Mouse (Mus musculus) lung, postnatal 36 days (tissue): ENCODE measurements around the gene Tor1aip1.

Source experiments
- DNase-seq: peaks from one replicate; pipeline ENCODE4 v3.0.0; 2022; ENCODE audit warnings: mixed read lengths

Gene Tor1aip1

GRCm38 (mm10) chr1:156035930-156036737, at the start of gene Tor1aip1:
Gene Tor1aip1 (minus strand): TSS chr1:156036480.
- peak; percentile 98 for DNase-seq

DNA sequence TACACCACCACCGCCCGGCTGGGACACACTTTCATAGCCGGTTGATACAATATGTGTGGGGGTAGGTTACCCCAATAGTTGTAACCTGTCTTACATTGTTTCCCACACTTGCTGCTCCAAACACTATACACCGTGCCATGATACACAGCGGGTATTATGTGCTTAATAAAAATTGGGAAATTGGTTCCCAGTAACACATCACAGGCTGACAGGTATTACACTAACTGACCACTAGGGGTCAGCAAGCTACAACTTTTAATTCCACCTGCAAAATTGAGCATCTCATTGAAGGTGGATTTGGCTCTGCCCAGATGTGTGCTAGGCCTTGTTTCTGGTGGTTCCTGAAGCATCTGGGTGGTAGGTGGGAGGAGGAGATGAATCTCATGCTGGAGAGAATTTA, 49.5 kb upstream of the Tor1aip1 start:
- DNase-seq, result peak; percentile 57

DNA sequence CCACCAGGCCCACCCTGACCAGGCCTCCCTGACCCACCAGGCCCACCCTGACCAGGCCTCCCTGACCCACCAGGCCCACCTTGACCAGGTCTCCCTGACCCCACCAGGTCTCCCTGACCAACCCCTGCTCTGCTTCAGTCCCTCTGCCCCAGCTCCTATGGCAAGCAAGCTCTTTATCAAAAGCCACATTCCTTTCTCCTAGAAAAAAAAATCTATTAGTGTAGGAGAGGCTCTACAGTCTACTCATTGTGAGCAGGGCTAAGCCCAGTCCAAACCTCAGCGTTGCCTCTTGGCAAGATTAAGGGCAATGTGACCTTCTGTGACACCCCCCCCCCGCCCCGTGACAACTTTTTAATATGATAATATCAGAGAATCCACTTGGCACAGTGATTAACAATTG, 48.3 kb upstream of the Tor1aip1 start:
- DNase-seq, result no peak

GRCm38 (mm10) chr1:156077655-156078054, 41.4 kb upstream of the Tor1aip1 start:
- no peak for DNase-seq

DNA sequence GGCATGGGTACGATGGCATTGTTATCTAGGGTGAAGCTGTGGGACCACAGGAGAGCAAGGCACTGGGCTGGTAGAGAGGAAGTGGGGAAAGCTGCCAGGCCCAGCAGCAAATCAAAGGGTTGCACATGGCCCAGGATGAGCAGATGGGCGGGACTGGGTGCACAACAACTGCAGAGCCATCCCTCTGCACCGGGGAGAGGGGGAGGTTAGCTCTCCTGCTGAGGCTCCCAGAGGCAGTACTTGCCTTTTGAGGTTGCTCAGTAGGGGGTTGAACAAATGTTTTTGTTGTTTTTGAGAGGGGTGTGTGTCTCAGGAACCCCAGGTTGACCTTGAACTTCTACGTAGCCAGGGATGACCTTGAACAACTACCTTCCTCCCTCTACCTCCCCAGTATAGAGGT, 40.2 kb upstream of the Tor1aip1 start:
- DNase-seq, result no peak

DNA sequence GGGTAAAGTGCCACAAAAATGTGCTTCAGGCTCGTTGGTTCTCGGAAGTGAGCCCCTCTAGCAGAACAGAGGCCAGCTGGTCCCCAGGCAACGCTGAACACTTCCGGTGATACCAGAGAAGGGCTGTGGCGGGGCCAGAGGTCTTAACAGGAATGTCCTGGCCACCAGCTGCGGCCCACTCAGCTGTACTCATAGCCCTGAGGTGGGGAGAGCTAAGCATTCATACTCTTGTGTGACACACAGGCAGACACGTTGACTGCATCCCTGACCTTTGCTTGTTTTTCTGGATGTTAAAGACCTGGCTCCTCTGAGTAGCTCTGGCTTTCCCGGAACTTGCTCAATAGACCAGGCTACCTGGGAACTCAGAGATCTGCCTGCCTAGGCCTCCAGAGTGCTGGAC, 38.3 kb upstream of the Tor1aip1 start:
- DNase-seq, result peak; percentile 42

- peak; percentile 39 for DNase-seq
Observed at GRCm38 (mm10) chr1:156073169-156073821, 37.0 kb upstream of the Tor1aip1 start.

DNA sequence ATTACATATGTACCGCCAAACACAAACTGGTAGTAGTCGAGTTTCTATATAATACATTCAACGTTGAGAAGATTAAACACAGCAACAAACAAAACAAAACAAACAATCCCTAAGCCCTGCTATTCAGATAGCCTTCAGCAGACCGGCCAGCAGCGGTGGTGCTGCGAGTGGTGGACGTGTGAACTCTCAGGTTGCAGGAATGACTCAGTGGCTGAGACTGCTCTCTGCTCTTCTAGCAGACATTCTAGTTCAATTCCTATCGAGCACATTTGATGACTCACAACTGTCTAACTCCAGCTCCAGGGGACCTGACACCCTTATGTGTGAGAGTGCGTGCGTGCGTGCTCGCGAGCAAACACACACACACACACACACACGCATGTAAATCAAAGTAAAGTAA, 33.8 kb upstream of the Tor1aip1 start:
- no peak for DNase-seq

GRCm38 (mm10) chr1:156066133-156066532, 29.9 kb upstream of the Tor1aip1 start:
- DNase-seq, result no peak

DNA sequence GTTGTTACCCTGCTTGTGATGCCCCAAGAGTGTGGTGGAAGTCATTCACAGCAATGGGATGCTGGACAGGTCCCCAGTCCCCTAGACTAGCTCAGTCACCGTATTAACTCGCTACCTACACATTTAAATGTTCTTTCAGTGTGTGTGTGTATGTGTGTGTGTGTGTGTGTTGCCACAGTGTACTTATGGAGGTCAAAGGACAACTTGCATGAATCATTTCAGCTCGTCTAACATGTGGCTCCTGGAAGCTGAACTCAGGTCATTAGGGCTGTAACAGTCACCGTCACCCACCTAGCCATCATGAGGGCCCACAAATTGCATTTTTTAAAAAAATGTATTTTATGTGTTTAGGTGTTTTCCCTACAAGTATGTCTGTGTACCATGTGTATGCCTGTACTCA, 25.9 kb upstream of the Tor1aip1 start:
- no peak for DNase-seq

GRCm38 (mm10) chr1:156058207-156058606, 21.9 kb upstream of the Tor1aip1 start:
- DNase-seq, result no peak

DNA sequence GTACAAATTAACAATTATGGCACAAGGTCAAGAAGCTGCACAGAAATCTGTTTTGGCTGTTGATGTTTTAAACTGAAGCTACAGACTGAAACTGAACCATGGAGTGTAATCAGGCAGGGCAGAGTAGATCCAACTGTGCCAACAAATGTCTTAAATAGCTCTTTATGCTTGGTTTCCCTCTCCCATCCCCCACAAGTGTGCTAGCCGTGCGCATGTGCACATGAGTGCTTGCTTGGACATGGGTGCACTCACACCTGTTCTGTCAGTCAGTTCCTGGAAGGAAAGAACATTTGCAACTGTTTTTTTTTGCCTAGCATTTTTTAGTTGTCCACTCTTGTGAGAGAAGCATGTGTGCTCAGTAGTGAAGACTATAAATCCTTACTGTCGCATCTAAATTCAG, 10.4 kb upstream of the Tor1aip1 start:
- DNase-seq, result peak; percentile 39

GRCm38 (mm10) chr1:156044211-156044611, 7.9 kb upstream of the Tor1aip1 start:
- DNase-seq, result no peak

DNA sequence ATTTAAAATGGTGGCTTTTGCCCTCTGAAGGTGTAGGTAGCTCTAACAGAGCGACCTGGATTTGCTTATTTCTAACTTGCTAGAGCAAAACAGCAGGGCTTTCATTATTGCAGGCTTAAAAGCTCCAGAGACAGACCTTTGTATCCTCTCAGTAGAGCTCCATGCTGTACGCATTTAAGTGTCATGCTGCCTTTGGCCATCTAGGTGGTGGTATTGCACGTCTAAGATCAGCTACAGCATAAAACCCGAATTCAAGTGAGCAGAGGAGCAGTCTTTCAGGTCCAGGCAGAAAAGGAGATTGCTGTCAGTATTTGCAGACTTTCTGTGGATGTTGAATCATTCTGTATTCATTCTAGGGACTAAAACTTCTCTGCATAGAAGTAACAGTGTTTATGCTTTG, 6.7 kb upstream of the Tor1aip1 start:
- DNase-seq, result peak; percentile 77

GRCm38 (mm10) chr1:156042481-156042880, 6.2 kb upstream of the Tor1aip1 start:
- DNase-seq, result no peak

GRCm38 (mm10) chr1:156041451-156042241, 5.4 kb upstream of the Tor1aip1 start:
- DNase-seq, result no peak

GRCm38 (mm10) chr1:156040731-156041401, 4.6 kb upstream of the Tor1aip1 start:
- DNase-seq, result peak; percentile 98

GRCm38 (mm10) chr1:156039989-156040388, 3.7 kb upstream of the Tor1aip1 start:
- peak; percentile 26 for DNase-seq

DNA sequence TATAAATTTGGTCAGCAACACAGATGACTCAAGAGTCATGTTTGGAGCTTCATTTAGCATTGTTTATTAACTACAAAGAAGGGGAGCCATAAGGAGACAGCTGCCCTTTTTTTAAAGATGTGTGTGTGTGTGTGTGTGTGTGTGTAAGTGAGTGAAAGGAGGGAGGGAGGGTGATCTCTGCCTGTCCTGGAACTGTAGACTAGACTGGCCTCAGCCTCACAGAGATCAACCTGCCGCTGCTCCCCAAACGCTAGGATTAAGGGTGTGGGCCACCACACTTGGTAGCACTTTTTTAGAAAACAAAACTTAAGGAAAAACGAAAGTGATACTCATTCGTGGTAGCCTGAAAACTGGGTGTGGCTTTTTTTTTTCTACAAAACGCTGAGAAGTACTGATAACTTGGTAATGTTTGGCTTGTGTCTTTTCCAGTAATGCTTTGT, 884 bp upstream of the Tor1aip1 start:
- DNase-seq, result peak; percentile 59

DNA sequence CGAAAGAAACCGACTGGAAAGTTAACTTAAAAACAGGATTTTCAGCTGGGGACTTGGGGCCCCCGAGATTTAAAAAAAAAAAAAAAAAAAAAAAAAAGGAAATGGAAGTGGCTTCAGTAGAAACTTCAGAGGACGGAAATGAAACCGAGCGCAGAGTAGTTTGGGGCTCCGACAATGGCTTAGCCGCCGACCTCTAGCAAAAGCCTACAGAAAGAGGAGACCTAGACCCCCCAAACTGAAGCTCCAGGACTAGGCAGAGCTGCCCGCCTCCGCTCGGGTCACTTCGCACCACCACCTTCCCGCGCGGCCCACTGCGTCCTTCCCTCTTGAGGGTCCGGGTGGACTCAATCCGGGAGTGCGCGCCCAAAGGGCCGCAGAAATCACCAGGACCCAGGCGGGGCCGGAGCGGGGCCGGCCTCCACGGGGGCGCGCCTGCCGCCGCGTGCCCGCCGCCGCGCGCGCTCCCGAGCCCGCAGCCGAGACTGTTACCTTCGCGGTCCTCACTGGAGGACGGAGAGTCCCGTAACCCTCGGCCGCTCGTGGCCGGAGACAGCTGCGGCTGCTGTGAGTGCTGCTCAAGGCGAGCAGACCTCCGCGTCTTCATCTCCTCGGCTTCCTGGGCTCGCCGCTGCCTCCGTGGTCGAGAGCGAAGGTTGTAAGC, 881 bp downstream of the Tor1aip1 start, which contains the start of gene Tor1aip2:
TSS of gene Tor1aip2 (plus strand) at position 135 of the 661 bp plus-strand sequence.
- DNase-seq, result peak; percentile 79

GRCm38 (mm10) chr1:156034661-156035060, 1.6 kb downstream of the Tor1aip1 start:
- no peak for DNase-seq

GRCm38 (mm10) chr1:156033921-156034320, 2.4 kb downstream of the Tor1aip1 start:
- DNase-seq, result no peak
